Mouse (Mus musculus): Measurements from ENCODE around the gene Tescl. TPM values are rescaled to one million over a fixed set of nuclear protein-coding genes. Genes with fewer than 3 reads are reported as not detected.
A peak's percentile ranks its signal among the peaks of the same experiment; 100 is the strongest.

Tescl gene
- polyA plus RNA-seq, 1 experiment, result 0.48 TPM

DNA sequence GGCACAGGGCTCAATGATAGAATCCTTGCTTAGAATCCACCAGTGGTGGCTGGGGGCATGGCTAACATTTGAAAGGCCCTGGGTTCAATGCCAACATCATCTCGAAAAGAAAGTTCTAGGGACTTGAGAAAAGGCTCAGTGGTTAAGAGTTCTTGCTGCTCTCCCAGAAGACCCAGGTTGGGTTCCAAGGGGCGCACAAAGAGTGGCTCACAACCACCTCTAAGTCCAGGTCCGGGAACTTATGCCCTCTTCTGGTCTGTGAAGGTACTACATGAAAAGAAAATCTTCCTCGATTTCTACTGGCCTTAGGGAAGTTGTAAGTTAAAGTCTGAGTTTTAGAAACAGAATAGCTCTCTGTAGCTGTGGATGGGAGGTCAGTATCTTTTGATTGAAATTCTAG lies 47.6 kb downstream of the Tescl start:
- H3K27me3 ChIP-seq (replicated peaks; ENCODE audit: control insufficient read depth, insufficient read depth, low read length), result no peaks in the 10 kb centered on the region
- WGBS, result 53% methylated on average over 4 of the region's 4 CpGs
- no peak for DNase-seq
- no peaks in the 10 kb centered on the region for H3K4me1 ChIP-seq (ENCODE audit: control insufficient read depth, insufficient read depth, low read length)
- no peaks in the 10 kb centered on the region for H3K36me3 ChIP-seq (ENCODE audit: control insufficient read depth, insufficient read depth, low read length)
- no peak for TF ChIP-seq POLR2A (IDR thresholded peaks at IDR 0.05; ENCODE audit: low read depth, low read length)
- peak; percentile 24; the same call in 1 of the 2 replicates for TF ChIP-seq CTCF (conservative IDR thresholded peaks at IDR 0.05; ENCODE audit: insufficient read depth, insufficient read length, low read depth, low read length)
- no peak overlapping the region for H3K27ac ChIP-seq (ENCODE audit: insufficient read depth, low read depth, low read length)
- no peak overlapping the region for H3K4me3 ChIP-seq (ENCODE audit: insufficient read depth, low read depth, low read length)

Other genes with a start within 250 kb of the Tescl start
- gene Zfp112, start 221.6 kb downstream of the Tescl start, polyA plus RNA-seq (2012; rRNA removed), result 1.3 and 1.4 TPM in 2 replicates
- 5.6 and 6.6 TPM in 2 replicates for gene Zfp235, start 199.8 kb downstream of the Tescl start, polyA plus RNA-seq (2012; rRNA removed)
- gene Zfp114, start 158.9 kb downstream of the Tescl start, polyA plus RNA-seq (2012; rRNA removed), result 0.30 and 0.60 TPM in 2 replicates
- 2.2 and 2.5 TPM in 2 replicates for gene Zfp111, start 122.5 kb downstream of the Tescl start, polyA plus RNA-seq (2012; rRNA removed)
- 1.9 and 2.3 TPM in 2 replicates for gene Zfp109, start 96.4 kb downstream of the Tescl start, polyA plus RNA-seq (2012; rRNA removed)
- 1.2 and 1.3 TPM in 2 replicates for gene Zfp108, start 79.1 kb downstream of the Tescl start, polyA plus RNA-seq (2012; rRNA removed)
- 3.1 and 3.4 TPM in 2 replicates for gene Zfp93, start 63.5 kb downstream of the Tescl start, polyA plus RNA-seq (2012; rRNA removed)
- gene Zfp61, start 32.7 kb downstream of the Tescl start, polyA plus RNA-seq (2012; rRNA removed), result 3.8 and 4.3 TPM in 2 replicates
- gene Zfp94, start 17.3 kb downstream of the Tescl start, polyA plus RNA-seq (2012; rRNA removed), result 9.4 and 10.5 TPM in 2 replicates
- gene Lypd5, start 15.3 kb upstream of the Tescl start, polyA plus RNA-seq (2012; rRNA removed), result not detected in 2 replicates
- 2.3 and 4.1 TPM in 2 replicates for gene Kcnn4, start 36.3 kb upstream of the Tescl start, polyA plus RNA-seq (2012; rRNA removed)
- 34.9 and 39.8 TPM in 2 replicates for gene Smg9, start 65.7 kb upstream of the Tescl start, polyA plus RNA-seq (2012; rRNA removed)
- gene Irgc1, start 118.4 kb upstream of the Tescl start, polyA plus RNA-seq (2012; rRNA removed), result 0.33 and 0.41 TPM in 2 replicates
- 10.1 and 12.9 TPM in 2 replicates for gene Plaur, start 128.5 kb upstream of the Tescl start, polyA plus RNA-seq (2012; rRNA removed)
- 54.7 and 66.4 TPM in 2 replicates for gene Cadm4, start 148.1 kb upstream of the Tescl start, polyA plus RNA-seq (2012; rRNA removed)
- gene Zfp428, start 173.1 kb upstream of the Tescl start, polyA plus RNA-seq (2012; rRNA removed), result 9.5 and 17.1 TPM in 2 replicates
- gene AC161166.1, start 178.5 kb upstream of the Tescl start, polyA plus RNA-seq (2012; rRNA removed), result not detected in 2 replicates
- gene Irgq, start 196.8 kb upstream of the Tescl start, polyA plus RNA-seq (2012; rRNA removed), result 15.4 and 17.4 TPM in 2 replicates
- not detected in 2 replicates for gene Pinlyp, start 212.2 kb upstream of the Tescl start, polyA plus RNA-seq (2012; rRNA removed)
- 29.0 and 31.2 TPM in 2 replicates for gene Xrcc1, start 212.4 kb upstream of the Tescl start, polyA plus RNA-seq (2012; rRNA removed)